Mouse (Mus musculus): ENCODE results near the gene Cdca8. TPM values are rescaled to one million over a fixed set of nuclear protein-coding genes. Genes with fewer than 3 reads are reported as not detected.

Gene Cdca8
- polyA plus RNA-seq, 1 experiment from 2014 or later = 195 TPM

GRCm38 (mm10) chr4:124962576-124962975 is 23.5 kb upstream of the Cdca8 start:
- Histone ChIP-seq H3K4me3 (ENCODE audit: low read depth, low read length) (no peak overlapping the region), H3K9ac (ENCODE audit: low read depth, low read length) (no peak overlapping the region), H3K36me3 (ENCODE audit: control insufficient read depth, insufficient read depth, low read length) (no peaks in the 10 kb centered on the region), H3K4me2 (replicated peaks; ENCODE audit: low read depth, low read length) (no peak overlapping the region), H3K9me3 (ENCODE audit: control insufficient read depth, low read length) (no peaks in the 10 kb centered on the region), H3K4me1 (replicated peaks; ENCODE audit: control insufficient read depth, insufficient read depth, low read length) (0 out of 2 replicates have a peak, but pooled peaks cover 4% of the 10 kb centered on the region), H3K27me3 (ENCODE audit: control insufficient read depth, insufficient read depth, low read length) (no peaks in the 10 kb centered on the region), H3K27ac (ENCODE audit: low read depth, low read length) (no peak overlapping the region)
- ATAC-seq (ENCODE audit: low FRiP score) (no peak), DNase-seq (ENCODE audit: low spot score) (no peak)
- WGBS = 65% methylated on average over 11 of the region's 11 CpGs

DNA sequence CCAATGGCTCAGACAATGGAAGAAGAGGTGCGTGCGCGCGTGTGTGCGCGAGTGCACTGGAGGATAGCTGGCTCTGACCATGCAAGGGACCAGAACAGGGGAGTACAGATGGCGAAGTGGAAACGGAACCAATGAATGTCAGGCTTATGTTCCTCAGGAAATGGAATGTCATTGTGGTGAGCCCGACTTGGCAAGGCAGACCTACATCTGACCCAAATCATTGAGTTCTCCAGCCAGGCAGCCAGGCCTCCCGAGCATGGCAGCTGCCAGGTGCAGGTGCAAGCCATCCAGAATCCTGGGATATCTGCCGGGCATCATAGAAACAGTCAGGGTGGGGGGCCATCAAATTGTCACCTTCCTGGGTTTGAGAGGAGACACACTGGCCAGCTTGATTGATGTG is 21.8 kb upstream of the Cdca8 start:
- no peaks in the 10 kb centered on the region for H3K36me3 ChIP-seq (ENCODE audit: control insufficient read depth, insufficient read depth, low read length)
- H3K27me3 ChIP-seq (ENCODE audit: control insufficient read depth, insufficient read depth, low read length) = no peaks in the 10 kb centered on the region
- no peak overlapping the region for H3K27ac ChIP-seq (ENCODE audit: low read depth, low read length)
- no peaks in the 10 kb centered on the region for H3K9me3 ChIP-seq (ENCODE audit: control insufficient read depth, low read length)
- H3K4me1 ChIP-seq (replicated peaks; ENCODE audit: control insufficient read depth, insufficient read depth, low read length) = 0 out of 2 replicates have a peak, but pooled peaks cover 4% of the 10 kb centered on the region
- ATAC-seq (ENCODE audit: low FRiP score) (no peak), DNase-seq (ENCODE audit: low spot score) (no peak)
- no peak overlapping the region for H3K4me3 ChIP-seq (ENCODE audit: low read depth, low read length)
- H3K4me2 ChIP-seq (replicated peaks; ENCODE audit: low read depth, low read length) = no peak overlapping the region
- WGBS = 92% methylated on average over 11 of the region's 11 CpGs
- no peak overlapping the region for H3K9ac ChIP-seq (ENCODE audit: low read depth, low read length)

DNA sequence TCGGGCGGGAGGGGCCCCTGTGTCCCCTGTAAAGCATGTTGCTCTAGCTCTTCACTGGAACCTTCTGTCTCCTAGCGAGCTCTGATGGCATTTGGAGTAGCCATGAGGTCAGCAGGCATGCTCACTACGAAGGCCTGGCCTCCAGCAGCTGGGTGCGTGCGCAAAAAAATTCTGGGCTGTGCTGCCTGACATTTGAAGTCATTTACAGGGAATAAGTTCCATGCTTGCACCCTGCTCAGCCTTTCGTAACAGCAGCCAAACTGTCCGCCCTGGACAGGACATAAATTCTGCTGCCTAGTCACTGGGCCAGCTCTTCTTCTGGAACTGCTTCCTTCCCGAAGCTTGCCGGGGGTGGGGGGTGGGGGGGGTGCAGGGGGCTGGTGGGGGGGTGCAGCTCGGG is 20.0 kb upstream of the Cdca8 start:
- no peaks in the 10 kb centered on the region for H3K9me3 ChIP-seq (ENCODE audit: control insufficient read depth, low read length)
- no peaks in the 10 kb centered on the region for H3K36me3 ChIP-seq (ENCODE audit: control insufficient read depth, insufficient read depth, low read length)
- no peaks in the 10 kb centered on the region for H3K4me1 ChIP-seq (replicated peaks; ENCODE audit: control insufficient read depth, insufficient read depth, low read length)
- no peak overlapping the region for H3K9ac ChIP-seq (ENCODE audit: low read depth, low read length)
- H3K4me2 ChIP-seq (replicated peaks; ENCODE audit: low read depth, low read length) = no peak overlapping the region
- no peaks in the 10 kb centered on the region for H3K27me3 ChIP-seq (ENCODE audit: control insufficient read depth, insufficient read depth, low read length)
- 69% methylated on average over 11 of the region's 11 CpGs for WGBS
- no peak for DNase-seq (ENCODE audit: low spot score)
- H3K27ac ChIP-seq (ENCODE audit: low read depth, low read length) = no peak overlapping the region
- no peak for ATAC-seq (ENCODE audit: low FRiP score)
- H3K4me3 ChIP-seq (ENCODE audit: low read depth, low read length) = no peak overlapping the region

DNA sequence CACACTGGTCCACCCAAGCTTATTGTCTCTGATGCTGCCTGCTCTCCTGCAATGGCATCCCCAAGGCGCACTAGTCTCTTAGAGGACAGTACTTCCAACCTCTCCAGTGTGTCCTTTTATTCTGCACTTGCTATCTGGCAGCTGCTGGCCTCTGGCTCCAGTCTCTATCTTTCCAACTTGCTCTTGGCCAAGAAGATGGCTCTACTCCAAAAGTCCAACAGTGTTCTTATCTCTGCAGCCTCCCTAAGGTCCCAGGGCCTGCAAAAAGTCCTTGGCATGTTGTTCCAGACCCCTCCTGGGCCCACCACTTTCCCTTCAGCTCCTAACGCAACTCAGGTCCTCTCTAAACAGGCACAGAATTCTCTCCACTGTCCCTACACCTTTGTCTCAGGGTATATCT is 18.2 kb upstream of the Cdca8 start:
- H3K4me3 ChIP-seq (ENCODE audit: low read depth, low read length) = no peak overlapping the region
- DNase-seq (ENCODE audit: low spot score) (no peak), ATAC-seq (ENCODE audit: low FRiP score) (no peak)
- H3K36me3 ChIP-seq (ENCODE audit: control insufficient read depth, insufficient read depth, low read length) = no peaks in the 10 kb centered on the region
- H3K27me3 ChIP-seq (ENCODE audit: control insufficient read depth, insufficient read depth, low read length) = no peaks in the 10 kb centered on the region
- no peaks in the 10 kb centered on the region for H3K4me1 ChIP-seq (replicated peaks; ENCODE audit: control insufficient read depth, insufficient read depth, low read length)
- H3K27ac ChIP-seq (ENCODE audit: low read depth, low read length) = no peak overlapping the region
- 88% methylated on average over 2 of the region's 2 CpGs for WGBS
- H3K9me3 ChIP-seq (ENCODE audit: control insufficient read depth, low read length) = no peaks in the 10 kb centered on the region
- no peak overlapping the region for H3K9ac ChIP-seq (ENCODE audit: low read depth, low read length)
- no peak overlapping the region for H3K4me2 ChIP-seq (replicated peaks; ENCODE audit: low read depth, low read length)

GRCm38 (mm10) chr4:124953546-124953945 is 14.4 kb upstream of the Cdca8 start:
- no peak overlapping the region for H3K27ac ChIP-seq (ENCODE audit: low read depth, low read length)
- no peak overlapping the region for H3K4me2 ChIP-seq (replicated peaks; ENCODE audit: low read depth, low read length)
- H3K9ac ChIP-seq (ENCODE audit: low read depth, low read length) = no peak overlapping the region
- H3K27me3 ChIP-seq (ENCODE audit: control insufficient read depth, insufficient read depth, low read length) = no peaks in the 10 kb centered on the region
- no peaks in the 10 kb centered on the region for H3K4me1 ChIP-seq (replicated peaks; ENCODE audit: control insufficient read depth, insufficient read depth, low read length)
- 68% methylated on average over 4 of the region's 4 CpGs for WGBS
- no peak overlapping the region for H3K4me3 ChIP-seq (ENCODE audit: low read depth, low read length)
- DNase-seq (ENCODE audit: low spot score) (no peak), ATAC-seq (ENCODE audit: low FRiP score) (no peak)
- H3K9me3 ChIP-seq (ENCODE audit: control insufficient read depth, low read length) = no peaks in the 10 kb centered on the region
- no peaks in the 10 kb centered on the region for H3K36me3 ChIP-seq (ENCODE audit: control insufficient read depth, insufficient read depth, low read length)

GRCm38 (mm10) chr4:124951036-124951433 is 11.9 kb upstream of the Cdca8 start:
- Histone ChIP-seq H3K4me2 (replicated peaks; ENCODE audit: low read depth, low read length) (no peak overlapping the region), H3K4me3 (ENCODE audit: low read depth, low read length) (no peak overlapping the region), H3K4me1 (replicated peaks; ENCODE audit: control insufficient read depth, insufficient read depth, low read length) (no peaks in the 10 kb centered on the region), H3K27ac (ENCODE audit: low read depth, low read length) (no peak overlapping the region), H3K36me3 (ENCODE audit: control insufficient read depth, insufficient read depth, low read length) (no peaks in the 10 kb centered on the region), H3K9ac (ENCODE audit: low read depth, low read length) (no peak overlapping the region), H3K27me3 (ENCODE audit: control insufficient read depth, insufficient read depth, low read length) (no peaks in the 10 kb centered on the region), H3K9me3 (ENCODE audit: control insufficient read depth, low read length) (no peaks in the 10 kb centered on the region)
- DNase-seq (ENCODE audit: low spot score) (no peak), ATAC-seq (ENCODE audit: low FRiP score) (no peak)
- 45% methylated on average over 10 of the region's 10 CpGs for WGBS

DNA sequence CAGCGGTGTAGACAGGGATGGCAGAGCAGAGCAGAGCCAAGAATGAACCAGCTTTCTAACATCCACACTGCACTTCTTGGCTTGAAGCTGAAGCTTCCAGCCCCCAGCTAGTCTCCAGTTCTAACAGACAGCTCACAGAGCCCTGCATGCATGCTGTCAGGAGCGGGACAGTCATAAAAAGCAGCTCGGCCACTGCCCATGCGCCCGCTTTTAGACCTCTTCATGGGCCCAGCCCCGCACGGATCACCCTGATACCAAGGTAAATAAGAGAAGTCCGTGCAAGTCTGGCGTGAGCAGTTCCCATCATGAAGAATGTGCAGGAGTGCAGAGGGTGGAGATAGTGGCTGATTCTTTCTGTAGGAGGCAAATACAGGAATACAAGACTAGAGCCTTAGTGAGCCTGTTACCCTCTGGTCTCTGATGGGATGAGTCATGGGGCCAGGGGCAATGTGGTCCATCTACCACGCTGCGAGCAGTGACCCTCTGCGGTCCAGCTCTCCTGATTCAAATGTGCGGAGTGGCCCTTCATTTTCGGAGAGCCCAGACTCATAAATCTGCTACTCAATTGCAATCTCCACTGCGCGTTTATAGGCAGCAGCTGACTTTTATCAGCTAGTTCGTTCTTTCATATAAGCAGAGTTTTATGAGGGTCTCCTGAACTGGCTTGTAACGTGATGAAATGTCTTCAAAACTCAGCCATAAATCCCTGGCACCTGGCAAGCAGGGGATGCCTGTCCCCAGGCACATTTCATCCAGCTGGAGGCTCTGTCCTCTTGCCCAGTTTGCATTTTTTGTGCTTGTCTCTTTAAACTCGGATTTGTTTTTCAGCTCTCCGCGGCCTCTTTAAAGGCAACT is 11.3 kb upstream of the Cdca8 start:
- ATAC-seq (ENCODE audit: low FRiP score) = no peak
- DNase-seq (ENCODE audit: low spot score) = no peak
- H3K27me3 ChIP-seq (ENCODE audit: control insufficient read depth, insufficient read depth, low read length) = no peaks in the 10 kb centered on the region
- WGBS = 85% methylated on average over 21 of the region's 21 CpGs
- H3K9me3 ChIP-seq (ENCODE audit: control insufficient read depth, low read length) = no peaks in the 10 kb centered on the region
- H3K27ac ChIP-seq (ENCODE audit: low read depth, low read length) = no peak overlapping the region
- H3K36me3 ChIP-seq (ENCODE audit: control insufficient read depth, insufficient read depth, low read length) = no peaks in the 10 kb centered on the region
- H3K4me3 ChIP-seq (ENCODE audit: low read depth, low read length) = no peak overlapping the region
- no peak overlapping the region for H3K4me2 ChIP-seq (replicated peaks; ENCODE audit: low read depth, low read length)
- no peaks in the 10 kb centered on the region for H3K4me1 ChIP-seq (replicated peaks; ENCODE audit: control insufficient read depth, insufficient read depth, low read length)
- H3K9ac ChIP-seq (ENCODE audit: low read depth, low read length) = no peak overlapping the region

- H3K9ac ChIP-seq (ENCODE audit: low read depth, low read length) = no peak overlapping the region
- no peak for ATAC-seq (ENCODE audit: low FRiP score)
- WGBS = 87% methylated on average over 3 of the region's 3 CpGs
- no peak overlapping the region for H3K4me3 ChIP-seq (ENCODE audit: low read depth, low read length)
- H3K27ac ChIP-seq (ENCODE audit: low read depth, low read length) = no peak overlapping the region
- no peaks in the 10 kb centered on the region for H3K9me3 ChIP-seq (ENCODE audit: control insufficient read depth, low read length)
- no peak overlapping the region for H3K4me2 ChIP-seq (replicated peaks; ENCODE audit: low read depth, low read length)
- H3K4me1 ChIP-seq (replicated peaks; ENCODE audit: control insufficient read depth, insufficient read depth, low read length) = no peaks in the 10 kb centered on the region
- no peaks in the 10 kb centered on the region for H3K27me3 ChIP-seq (ENCODE audit: control insufficient read depth, insufficient read depth, low read length)
- no peaks in the 10 kb centered on the region for H3K36me3 ChIP-seq (ENCODE audit: control insufficient read depth, insufficient read depth, low read length)
- DNase-seq (ENCODE audit: low spot score) = no peak
Measured at GRCm38 (mm10) chr4:124949488-124949887, 10.4 kb upstream of the Cdca8 start.

- no peak overlapping the region for H3K4me2 ChIP-seq (replicated peaks; ENCODE audit: low read depth, low read length)
- H3K9me3 ChIP-seq (ENCODE audit: control insufficient read depth, low read length) = no peaks in the 10 kb centered on the region
- no peak overlapping the region for H3K27ac ChIP-seq (ENCODE audit: low read depth, low read length)
- H3K4me3 ChIP-seq (ENCODE audit: low read depth, low read length) = no peak overlapping the region
- H3K4me1 ChIP-seq (replicated peaks; ENCODE audit: control insufficient read depth, insufficient read depth, low read length) = no peaks in the 10 kb centered on the region
- ATAC-seq (ENCODE audit: low FRiP score) (no peak), DNase-seq (ENCODE audit: low spot score) (no peak)
- 63% methylated on average over 2 of the region's 2 CpGs for WGBS
- no peaks in the 10 kb centered on the region for H3K27me3 ChIP-seq (ENCODE audit: control insufficient read depth, insufficient read depth, low read length)
- no peak overlapping the region for H3K9ac ChIP-seq (ENCODE audit: low read depth, low read length)
- no peaks in the 10 kb centered on the region for H3K36me3 ChIP-seq (ENCODE audit: control insufficient read depth, insufficient read depth, low read length)
Measured at GRCm38 (mm10) chr4:124944961-124945360, 5.8 kb upstream of the Cdca8 start.
